Mouse (Mus musculus) CD4-positive, CD25-positive, alpha-beta regulatory T cell, adult 2 months (primary cell): ENCODE measurements at regions not wholly inside any gene's neighbourhood (a gene's known extent, or its start where the extent isn't known, plus 50 kb on each side); places are given as distances from the start of the nearest gene placed in this dataset.

Experiments used
- DNase-seq: peaks from one replicate; pipeline ENCODE4 v3.0.0-alpha.2; 2012; ENCODE audit warnings: low read depth, low spot score

DNA sequence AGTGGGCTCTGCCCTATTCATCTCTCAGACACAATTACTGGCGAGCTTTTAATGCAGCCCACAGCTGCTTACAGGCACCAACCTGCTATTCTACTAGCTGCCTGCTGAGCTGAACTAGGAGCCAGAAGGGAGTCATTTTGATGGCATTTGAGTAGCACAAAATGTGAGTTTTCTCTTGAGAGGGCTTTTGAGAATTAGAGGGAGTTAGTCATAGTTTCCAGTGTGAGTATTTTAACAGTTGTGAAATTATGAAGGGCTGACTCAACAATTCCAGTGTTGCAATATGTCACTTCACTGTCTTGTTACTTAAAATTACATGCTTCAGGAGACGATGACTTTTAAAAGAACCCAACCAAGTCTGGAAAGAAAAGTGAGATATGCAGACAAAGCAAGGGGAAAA is 54.4 kb upstream of the Ly86 start:
- DNase-seq: peak; percentile 51

DNA sequence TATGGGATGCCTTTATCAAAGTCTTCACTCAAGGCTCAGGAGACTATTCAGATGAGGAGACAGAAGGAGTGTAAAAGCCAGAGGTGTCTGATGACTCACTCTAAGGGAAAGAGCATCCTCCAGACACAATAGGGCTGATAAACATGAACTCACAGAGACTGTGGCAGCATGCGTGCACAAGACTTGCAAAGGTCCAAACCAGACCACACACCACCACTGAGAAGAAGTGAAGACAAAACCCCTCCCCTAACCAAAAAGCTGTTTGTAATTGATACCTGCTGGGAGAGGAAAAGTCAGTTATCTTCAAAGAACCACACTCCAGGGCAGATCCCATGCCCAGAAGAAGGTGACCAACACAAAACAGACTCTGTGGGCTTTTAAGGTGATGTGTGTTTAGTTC is 56.0 kb upstream of the Ly86 start:
- no peak for DNase-seq

DNA sequence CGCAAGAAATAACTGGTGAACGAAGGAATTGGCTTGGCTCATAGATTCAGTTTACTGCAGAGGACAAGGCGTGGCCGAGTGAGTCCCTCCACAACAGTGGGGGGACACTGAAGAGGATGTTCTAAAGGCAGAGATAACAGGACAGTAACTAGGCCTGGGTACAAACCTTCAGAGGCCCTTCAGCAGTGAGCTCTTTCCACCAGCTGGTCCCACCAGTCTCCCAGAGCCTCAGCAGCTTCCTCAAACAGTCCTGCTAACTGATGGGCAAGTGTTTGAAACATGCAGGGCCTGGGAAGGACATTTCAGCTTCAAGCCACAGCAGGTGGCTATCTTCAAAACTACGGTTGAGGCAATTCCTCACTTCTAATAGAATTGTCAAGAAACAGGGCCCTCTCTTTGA is 62.5 kb upstream of the Ly86 start:
- no peak for DNase-seq

DNA sequence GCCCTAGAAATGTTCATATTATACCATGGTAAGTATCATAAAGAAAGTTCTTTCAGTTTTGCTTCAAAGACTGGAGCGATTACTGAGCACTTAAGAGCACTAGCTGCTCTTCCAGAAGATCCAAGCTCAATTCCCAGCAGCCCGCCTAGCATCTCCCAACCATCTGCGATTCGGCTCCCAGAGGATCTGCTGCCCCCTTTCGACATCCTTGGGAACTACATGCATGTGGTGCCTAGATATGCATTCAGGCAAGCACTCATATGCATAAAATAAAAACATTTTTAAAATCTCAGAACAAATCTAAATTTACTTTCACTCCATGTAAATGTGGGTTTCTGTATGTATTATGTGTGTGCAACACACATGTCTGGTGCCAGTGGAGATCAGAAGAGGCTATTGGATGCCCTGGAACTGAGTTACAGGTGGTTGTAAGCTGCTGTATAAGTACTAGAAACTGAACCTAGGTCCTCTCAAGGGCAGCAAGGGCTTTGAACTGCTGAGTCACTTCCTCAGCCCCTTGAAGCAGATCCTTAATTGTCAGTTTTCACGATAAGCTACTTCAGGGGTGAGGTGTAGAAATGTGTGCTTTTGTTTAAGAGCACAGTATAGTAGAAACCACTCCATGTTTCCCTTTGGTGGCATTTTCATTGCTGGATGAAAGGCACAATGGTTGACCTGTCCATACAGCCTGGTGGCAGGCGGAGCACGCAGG is 65.8 kb upstream of the Ly86 start:
- peak; percentile 27 for DNase-seq

DNA sequence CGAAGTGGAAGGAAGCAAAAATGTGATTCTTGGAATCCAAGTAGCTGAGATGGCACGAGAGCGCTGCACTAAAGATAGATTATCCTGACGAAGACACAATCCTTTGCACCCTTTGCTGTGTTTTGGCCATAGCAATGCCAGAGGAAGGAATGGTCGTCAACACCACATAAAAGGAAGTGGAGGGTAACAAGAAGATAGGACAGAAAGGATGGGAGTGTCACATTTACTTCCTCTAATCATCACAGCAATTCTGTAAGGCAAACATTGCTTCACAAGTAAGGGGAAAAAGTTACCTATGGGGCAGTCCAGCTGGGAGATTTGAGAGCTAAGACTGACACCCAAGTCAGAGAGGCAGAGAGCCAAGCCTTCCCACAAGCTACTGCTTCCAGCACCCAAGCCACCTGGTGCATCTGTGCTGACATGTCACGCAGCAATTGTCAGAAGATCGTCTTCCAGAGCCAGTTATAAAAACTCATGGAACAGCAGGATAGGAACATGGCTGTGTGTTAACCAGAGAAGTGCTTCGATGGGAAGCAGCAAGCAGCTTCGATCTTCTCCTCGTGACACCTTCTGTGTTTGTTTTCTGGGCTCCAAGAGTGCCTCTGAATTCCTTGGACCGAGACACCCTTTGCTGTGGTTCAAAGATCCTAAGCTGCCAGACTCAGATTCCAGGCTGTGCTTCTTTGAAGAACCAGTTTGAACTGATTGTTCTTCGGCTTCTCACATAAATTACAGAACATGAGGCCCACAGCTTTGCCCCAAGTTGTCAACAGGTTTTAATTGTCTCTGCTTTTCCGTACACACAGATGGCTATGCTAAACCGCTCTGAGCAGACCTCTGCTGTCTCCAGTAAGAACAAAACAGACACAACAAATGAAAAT is 95.2 kb upstream of the Ly86 start:
- no peak for DNase-seq

DNA sequence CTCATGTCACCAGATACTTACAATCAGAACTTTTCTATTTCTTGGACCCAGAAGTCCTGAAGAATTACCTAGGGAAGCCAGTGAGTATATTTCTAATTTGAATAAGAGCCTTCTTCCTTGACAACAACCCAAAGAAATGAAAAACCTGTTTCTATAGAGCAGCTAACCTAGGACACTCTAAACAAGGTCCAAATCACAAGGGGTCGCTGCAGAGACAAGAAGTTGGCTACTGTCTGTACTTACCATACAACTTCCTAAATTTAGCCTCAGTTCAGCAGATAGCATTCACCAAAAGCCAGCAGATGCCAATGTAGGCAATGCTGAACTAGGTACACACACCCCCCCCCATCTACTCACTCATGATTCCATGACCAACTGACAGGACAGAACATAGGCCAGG is 96.3 kb upstream of the Ly86 start:
- no peak for DNase-seq

DNA sequence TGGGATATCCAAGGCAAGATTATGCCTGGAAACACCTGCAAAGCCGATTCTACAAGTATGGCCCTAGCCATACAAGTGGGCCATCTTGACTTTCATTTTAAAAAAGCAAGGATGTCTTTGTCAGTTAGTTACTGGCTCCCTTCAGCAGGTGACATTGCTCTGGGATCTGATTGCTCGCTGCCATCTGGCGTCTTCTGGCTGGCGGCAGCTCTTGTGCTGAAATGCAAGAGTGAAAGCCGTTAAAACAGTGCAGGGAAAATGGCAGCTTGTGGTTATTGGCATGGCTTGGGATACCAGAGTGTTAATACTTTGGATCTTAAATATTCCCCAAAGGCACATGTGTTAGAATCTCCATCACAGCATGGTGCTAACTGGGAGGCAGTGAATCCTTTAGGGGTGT is 105.0 kb upstream of the Ly86 start:
- DNase-seq: no peak

DNA sequence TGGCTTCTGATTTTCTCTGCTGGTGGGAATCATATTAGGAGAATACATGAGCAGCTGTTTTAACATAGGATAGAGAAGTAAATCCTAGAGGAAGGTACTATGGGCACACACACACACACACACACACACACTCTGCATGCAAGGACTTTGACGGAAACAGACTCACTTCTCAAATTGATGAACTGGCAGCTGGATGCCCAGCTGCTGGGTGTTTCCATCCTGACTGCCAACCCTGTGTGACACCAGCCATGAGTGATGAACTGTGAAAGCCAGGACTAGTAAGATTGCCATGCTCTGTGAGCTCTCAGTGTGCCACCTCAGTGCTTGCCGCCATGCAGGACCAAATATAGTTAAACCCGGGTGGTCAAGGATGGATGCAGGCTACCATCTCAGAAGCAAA is 107.7 kb upstream of the Ly86 start:
- no peak for DNase-seq

DNA sequence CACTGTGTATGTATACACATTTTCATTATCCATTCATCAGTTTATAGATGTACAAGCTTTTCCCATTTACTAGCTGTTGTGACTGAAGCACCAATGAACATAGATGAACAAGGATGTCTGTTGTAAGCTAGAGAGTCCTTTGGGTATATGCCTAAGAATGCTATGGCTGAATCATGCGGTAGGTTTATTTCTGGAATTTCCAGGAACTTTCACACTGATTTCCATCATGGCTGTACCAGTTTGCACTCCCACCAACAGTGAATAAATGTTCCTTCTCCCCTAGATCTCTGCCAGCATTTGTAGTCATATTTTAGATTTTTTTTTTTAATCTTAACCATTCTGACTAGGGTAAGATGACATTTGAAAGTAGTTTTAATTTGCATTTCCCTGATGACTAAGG is 119.2 kb upstream of the Ly86 start:
- DNase-seq: no peak

DNA sequence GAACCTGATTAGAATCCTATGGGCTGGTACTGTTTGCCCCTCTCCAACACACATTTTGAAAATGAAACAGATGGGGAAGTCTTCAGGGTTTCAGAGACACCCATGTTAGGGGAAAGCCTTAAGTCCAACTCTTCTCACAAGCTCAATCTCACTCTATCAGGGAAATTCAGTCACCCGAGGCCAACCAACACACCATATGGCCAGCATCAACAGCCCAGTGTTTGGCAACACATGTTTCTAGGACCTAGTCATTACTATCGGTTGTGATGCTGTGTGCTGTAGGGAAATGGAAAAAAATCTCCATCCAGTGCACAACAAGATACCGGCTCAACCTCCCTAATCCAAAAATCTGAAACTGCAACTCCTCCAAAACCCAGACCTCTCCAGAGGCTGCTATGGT is 124.6 kb upstream of the Ly86 start:
- no peak for DNase-seq

DNA sequence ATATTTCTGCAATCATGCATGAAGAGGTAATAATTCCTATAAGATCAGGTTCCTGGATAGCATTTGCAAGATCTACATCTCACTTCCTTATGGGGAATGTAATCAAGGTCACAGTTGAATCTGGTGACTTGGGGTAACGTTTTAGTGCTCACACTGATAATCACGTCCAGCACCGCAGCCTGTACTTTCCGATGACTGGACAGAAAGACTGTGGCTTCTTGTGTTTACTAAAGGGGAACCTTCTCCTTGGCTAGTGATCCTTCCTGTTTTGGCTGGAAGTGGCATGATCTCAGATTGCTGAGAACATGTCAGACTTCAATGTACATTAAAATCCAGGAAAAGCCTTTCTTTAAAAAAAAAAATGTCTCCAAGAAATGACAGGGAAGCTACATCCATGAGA is 126.4 kb upstream of the Ly86 start:
- DNase-seq: no peak

DNA sequence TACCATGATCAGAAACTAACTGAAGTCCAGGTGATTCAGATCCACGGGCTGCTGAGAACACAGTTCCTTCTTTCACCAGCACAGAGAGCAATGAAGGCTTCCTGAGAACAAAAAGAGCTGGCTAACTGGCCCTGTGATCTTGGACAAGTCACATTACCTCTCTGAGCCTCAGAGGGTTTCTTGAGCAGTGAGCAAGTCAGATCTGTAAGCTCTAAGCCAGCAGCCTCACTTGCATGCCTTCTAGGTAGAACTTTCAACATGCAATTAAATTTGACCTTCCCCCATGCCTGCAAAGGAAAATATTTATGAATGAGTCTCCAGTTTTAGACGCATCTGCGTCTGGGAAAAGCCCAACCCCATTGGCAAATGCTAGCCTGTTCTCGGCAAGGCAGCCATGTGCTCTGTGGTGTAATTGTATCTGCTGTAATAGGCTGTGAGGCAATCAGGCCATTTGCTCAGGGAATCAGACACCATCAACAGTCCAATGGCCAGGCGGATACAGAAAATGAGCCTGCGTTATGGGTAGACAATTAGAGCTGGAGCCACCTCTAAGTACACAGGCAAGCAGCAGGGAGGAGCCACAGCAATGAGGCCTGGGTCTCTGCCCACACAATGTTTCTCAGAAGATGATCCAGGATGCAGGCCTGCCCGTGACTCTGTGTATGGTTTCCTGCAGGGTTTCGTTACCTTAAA is 130.3 kb upstream of the Ly86 start:
- DNase-seq: peak; percentile 46

DNA sequence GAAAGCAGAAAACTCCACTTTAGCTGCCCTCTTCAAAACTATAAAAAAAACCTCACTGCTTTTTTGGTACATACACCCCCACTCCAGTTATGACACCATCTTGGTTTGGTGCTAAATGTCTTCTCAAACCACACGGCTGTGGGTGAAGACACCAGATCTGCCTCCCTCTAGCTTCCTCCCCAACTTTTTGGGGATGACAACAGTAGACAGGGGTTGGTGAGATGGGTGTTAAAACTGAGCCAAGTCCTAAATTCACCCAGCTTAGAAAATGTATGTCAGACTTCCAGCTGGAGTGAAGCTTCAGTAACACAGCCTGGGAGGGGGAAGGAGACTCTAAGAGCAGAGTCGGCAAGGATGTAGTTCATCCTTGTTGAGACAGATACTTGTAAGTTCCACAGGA is 147.1 kb upstream of the F13a1 start:
- no peak for DNase-seq

DNA sequence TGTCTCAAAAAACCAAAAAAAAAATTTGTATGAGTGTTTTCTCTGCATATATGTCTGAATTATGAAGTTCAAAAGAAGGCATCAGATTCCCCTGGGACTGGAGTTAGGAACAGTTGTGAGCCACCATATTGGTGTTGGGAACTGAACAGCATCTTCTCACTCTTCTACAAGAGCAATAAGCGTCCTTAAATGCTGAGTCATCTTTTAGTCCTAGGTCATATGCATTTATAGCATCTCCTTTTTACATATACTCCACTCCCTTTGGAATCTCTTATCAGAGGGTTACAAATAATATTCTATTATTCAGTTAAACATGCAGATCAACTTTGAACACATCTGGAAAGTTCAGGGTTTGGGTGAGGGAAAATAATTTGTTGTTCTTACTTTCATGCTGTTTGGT is 145.8 kb upstream of the F13a1 start:
- no peak for DNase-seq

DNA sequence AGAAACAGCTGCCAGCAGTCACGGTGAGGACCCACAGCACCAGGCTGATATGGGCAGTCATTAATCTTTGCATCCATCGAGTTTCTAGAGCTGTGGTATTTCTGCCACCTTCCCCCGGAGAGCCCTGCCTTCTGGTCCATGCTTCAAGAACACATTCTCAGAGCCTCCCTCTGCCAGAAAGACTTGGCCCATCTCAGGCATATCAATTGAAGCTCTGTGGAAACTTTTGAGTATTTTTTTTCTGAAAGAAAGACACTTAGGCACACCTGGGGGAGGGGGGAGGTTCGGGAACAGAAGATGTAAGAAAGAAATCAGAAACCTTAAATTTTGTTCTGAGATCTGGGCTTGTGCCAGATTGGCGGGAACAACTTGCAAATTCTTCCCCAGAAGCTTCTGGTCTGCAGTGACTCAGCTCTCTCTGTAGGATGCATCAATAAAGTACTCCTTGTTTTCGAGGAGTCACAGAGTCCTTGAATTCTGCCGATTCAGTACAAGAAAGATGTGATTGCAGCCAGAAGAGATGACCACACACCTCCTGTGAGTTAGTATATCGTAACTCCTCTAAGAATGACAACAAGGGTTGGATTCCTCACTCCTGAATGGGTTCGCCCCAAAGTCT is 131.2 kb upstream of the F13a1 start:
- DNase-seq: no peak

DNA sequence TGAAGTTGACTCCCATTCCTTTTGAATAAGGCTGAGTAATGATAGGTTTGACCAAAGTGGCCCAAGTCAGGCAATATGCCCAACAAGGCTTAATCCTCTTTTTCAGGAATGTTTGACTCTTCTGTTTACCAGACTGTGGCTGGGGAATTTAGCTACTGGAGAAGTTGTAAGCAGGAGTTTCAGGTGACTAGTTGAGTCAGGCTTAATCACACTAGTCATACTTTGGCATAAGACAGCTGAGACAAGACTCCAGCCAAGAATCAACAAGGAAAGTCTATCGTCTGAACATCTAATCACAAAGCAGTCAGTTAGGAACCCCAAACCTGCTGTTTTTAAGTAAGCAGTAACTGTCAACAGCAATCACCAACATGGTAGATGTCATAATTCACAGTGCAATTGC is 126.5 kb upstream of the F13a1 start:
- DNase-seq: no peak

DNA sequence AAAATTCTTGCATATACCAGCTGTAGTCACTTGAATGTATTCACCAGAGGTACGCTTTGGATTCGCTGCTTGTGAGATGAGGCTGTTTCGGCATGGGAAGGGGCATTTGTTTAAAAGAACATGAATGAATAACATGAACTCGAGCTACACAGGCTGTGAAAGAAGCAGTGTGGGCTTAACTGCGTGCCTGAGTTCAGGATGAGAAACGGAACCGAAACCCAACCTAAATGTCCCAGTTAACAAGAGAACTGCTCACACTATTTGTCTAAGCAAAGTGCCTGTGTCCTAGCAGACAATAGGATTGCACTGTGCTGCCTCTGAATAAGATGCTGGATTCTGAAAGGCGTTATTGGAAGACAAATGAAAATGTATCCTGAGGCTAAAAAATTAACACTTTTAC is 126.0 kb upstream of the F13a1 start:
- DNase-seq: no peak

DNA sequence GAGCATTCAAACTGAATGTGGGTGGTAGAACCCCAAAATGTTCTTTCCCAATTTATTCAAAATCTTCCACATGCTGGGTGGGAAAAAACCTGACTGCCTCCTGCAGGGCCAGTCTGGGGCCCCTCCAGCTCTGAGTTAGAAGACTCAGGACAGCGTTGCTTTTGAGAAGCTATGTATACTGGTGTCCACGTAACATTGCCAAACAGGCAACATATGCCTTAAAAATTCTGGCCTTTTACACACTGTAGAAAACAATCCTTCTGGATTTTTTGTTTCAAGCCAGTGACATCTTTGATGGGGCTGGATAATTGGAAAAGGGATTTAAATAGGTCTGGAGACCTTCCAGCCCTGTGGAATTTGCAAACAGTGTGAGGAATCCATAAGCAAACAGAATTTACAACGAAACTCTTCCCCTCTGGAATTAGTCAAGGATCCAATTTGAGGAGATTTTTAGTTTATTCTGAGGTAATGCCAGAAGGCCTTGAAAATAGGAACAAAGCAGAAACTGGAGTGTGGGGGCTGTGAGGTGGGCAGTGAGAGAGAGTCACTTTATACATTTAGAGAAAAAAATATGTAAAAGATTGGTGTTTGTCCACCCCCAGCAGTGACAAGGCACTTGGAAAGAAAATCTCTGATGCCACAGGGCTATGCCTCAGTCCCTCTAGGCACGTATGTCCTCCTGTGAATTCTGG is 108.9 kb upstream of the F13a1 start:
- no peak for DNase-seq

DNA sequence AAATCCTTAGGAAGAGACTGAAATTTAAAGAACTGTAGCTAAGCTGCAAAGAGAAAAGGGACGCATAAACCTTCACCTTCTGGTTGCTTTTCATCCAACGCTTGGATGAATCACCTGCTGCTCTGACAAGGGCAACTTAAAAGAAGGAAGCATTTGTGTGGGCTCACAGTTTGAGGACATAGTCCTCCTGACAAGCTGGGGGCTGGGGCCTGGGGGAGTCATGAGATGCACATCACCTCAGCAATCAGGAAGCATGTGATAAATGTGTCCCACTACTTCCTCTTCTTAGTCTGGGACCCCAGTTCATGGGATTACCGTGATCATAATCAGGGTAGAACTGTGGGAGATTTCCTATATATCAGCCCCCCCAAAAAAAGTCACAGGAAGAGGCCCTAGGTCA is 107.8 kb upstream of the F13a1 start:
- DNase-seq: no peak

DNA sequence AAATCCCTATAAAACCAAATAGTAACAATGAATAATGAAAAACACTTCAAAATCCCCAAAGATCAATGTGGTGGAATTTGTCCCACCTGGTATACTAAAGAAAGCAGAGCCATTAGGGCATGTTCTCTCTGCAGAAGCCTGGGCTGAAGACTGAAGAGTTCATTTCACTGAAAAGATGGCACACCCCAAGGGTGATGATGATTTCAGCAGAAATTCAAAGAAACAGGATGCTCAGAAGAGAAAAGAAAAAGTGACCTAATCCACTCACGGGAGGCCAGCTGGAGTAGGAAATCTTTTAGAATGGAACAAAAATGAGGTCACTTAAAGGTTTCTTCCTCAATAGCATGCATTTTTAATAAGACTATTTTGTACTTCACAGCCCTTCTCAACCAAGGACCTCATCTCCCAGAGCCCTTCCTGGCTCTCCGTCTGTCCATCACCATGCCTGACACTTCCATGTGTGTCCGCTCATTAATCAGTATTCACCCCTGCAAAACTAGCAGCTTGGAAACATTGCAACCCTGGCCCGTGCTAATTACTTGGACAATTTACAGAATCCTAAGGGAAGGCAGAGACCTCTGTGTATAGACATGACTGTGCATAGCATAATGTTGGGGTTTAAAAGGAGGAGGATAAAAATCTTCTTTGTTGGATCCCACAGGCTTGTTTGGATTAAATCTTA is 101.9 kb upstream of the F13a1 start:
- no peak for DNase-seq

DNA sequence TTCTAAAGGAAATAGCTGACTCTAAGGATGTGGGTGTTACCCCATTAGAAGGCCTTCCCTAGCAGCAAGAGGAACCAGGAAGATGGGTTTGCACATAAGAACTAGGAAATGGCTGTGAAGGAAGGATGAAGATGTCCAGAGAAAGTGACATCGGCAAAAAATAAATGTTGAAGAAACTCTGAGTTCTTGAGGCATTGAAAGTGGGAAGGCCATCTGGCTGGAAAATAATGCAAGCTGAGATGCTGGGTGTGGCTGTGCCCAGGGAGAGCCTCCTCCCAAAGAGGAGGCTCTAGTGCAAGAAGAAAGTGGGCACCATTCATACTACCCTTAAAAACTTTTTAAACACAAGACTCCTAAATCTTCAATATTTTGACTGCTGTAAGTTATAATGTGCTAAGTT is 99.9 kb upstream of the F13a1 start:
- no peak for DNase-seq
